Mouse (Mus musculus): ENCODE results near the gene Gpat3. TPM values are rescaled to one million over a fixed set of nuclear protein-coding genes. Genes with fewer than 3 reads are reported as not detected.

Gene Gpat3
- polyA plus RNA-seq, 1 experiment from 2014 or later, result 1.3 TPM

DNA sequence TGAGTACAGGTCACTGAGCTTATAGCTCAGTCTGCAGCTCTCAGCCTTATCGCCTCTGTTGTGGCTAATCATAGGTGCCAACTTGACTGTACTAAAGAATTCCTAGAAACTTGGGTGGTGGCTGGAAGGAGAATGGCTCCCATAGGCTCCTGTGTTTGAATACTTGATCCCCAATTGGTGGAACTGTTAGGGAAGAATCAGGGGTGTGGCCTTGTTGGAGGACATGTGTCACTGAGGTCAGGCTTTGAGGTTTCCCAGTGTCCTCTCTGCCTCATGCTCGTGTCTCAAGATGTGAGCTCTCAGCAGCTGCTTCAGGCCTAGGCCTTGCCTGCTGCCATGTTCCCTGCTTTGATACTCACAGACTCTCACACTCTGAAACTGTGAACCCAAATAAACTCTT lies 11.7 kb upstream of the Gpat3 start:
- ATAC-seq (ENCODE audit: low read depth), result no peak
- no peak for DNase-seq
- WGBS (ENCODE audit: insufficient replicate concordance), result 51% methylated on average over 2 of the region's 2 CpGs
- Histone ChIP-seq H3K4me2 (no peak overlapping the region), H3K9ac (no peak overlapping the region), H3K36me3 (no peaks in the 10 kb centered on the region), H3K27ac (no peak overlapping the region), H3K9me3 (replicated peaks) (no peaks in the 10 kb centered on the region), H3K27me3 (no peaks in the 10 kb centered on the region), H3K4me3 (replicated peaks) (no peak overlapping the region), H3K4me1 (replicated peaks) (no peaks in the 10 kb centered on the region)

DNA sequence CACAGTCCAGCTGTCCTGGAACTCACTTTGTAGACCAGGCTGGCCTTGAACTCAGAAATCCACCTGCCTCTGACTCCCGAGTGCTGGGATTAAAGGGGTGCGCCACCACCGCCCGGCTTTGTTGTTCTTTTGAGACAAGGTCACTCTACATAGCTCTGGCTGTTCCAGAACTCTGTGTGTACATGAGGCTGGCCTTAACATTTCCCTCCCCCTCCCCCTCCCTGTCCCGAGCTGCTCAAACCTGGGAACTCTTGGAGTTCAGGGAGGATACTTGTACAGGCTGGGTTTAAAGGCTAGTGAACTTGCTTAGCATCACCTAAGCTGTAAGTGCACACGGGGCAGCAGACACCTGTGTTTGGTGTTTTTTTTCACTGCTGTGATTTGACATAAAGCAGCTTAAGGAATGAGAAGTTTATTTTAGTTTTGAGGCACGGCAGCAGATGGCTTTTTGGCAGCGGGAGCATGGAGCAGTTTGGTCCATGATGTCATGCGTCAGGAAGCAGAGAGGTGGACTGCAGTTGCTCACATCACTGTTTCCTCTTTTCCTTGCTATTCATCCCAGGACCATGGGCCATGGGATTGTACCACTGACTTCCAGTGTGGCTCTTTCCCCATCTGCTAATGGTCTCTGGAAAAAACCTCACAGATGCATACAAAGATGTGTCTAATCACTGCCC lies 9.5 kb upstream of the Gpat3 start:
- Histone ChIP-seq H3K4me3 (replicated peaks) (no peak overlapping the region), H3K4me1 (replicated peaks) (no peaks in the 10 kb centered on the region), H3K9me3 (replicated peaks) (no peaks in the 10 kb centered on the region), H3K27ac (no peak overlapping the region), H3K4me2 (no peak overlapping the region), H3K9ac (no peak overlapping the region), H3K27me3 (no peaks in the 10 kb centered on the region), H3K36me3 (no peaks in the 10 kb centered on the region)
- no peak for DNase-seq
- no peak for ATAC-seq (ENCODE audit: low read depth)
- 51% methylated on average over 9 of the region's 9 CpGs for WGBS (ENCODE audit: insufficient replicate concordance)

DNA sequence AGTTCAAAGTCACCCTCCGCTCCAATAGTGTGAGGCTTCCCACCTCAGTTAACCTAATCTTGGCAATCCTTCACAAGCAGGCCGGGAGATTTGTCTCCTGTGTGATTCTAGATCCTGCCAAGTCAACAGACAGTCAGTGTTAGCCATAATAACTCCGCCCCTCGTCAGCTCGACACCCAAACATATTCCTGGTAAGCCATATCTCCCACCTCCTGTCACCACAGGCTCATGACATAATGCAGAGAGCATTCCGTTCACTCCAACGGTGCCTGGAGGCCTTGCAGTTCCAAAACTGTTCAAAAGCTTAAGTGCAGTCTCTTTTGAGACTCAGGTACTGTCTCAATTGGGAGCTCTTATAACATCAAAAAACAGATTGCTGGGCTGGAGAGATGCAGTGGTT lies 7.6 kb upstream of the Gpat3 start:
- Histone ChIP-seq H3K36me3 (no peaks in the 10 kb centered on the region), H3K4me2 (no peak overlapping the region), H3K9me3 (replicated peaks) (no peaks in the 10 kb centered on the region; the same call in 1 of the 2 replicates), H3K4me3 (replicated peaks) (no peak overlapping the region), H3K4me1 (replicated peaks) (no peaks in the 10 kb centered on the region), H3K9ac (no peak overlapping the region), H3K27ac (no peak overlapping the region), H3K27me3 (peaks cover 5% of the 10 kb centered on the region; the same call in 1 of the 2 replicates)
- ATAC-seq (ENCODE audit: low read depth), result no peak
- no peak for DNase-seq
- 64% methylated on average over 7 of the region's 7 CpGs for WGBS (ENCODE audit: insufficient replicate concordance)

DNA sequence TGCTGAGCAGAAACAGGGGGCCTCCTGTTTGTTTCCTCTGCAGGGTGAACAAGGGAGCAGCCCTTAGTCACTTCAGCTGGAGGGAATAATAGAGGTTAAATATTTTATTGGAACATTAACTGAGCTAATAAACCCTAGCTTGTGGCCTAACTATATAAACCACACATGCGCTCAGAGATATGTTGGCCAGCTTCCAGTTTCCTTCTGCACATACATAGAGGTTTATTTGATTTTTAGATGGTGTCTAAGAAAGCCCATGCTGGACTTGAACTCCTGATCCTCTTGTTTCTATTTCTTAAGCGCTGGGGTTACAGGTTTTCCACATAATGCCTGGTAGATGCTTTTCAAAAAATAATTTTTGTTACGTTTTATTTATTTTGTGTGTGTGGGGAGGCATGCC lies 1.0 kb upstream of the Gpat3 start:
- ATAC-seq (ENCODE audit: low read depth) (no peak), DNase-seq (no peak)
- peaks cover 66% of the 10 kb centered on the region for H3K27me3 ChIP-seq
- no peak overlapping the region for H3K4me2 ChIP-seq
- no peak overlapping the region for H3K4me3 ChIP-seq (replicated peaks)
- 60% methylated on average over 3 of the region's 3 CpGs for WGBS (ENCODE audit: insufficient replicate concordance)
- peaks cover 16% of the 10 kb centered on the region for H3K4me1 ChIP-seq (replicated peaks)
- H3K9ac ChIP-seq, result no peak overlapping the region
- no peaks in the 10 kb centered on the region; the same call in 1 of the 2 replicates for H3K9me3 ChIP-seq (replicated peaks)
- H3K36me3 ChIP-seq, result no peaks in the 10 kb centered on the region
- H3K27ac ChIP-seq, result no peak overlapping the region

DNA sequence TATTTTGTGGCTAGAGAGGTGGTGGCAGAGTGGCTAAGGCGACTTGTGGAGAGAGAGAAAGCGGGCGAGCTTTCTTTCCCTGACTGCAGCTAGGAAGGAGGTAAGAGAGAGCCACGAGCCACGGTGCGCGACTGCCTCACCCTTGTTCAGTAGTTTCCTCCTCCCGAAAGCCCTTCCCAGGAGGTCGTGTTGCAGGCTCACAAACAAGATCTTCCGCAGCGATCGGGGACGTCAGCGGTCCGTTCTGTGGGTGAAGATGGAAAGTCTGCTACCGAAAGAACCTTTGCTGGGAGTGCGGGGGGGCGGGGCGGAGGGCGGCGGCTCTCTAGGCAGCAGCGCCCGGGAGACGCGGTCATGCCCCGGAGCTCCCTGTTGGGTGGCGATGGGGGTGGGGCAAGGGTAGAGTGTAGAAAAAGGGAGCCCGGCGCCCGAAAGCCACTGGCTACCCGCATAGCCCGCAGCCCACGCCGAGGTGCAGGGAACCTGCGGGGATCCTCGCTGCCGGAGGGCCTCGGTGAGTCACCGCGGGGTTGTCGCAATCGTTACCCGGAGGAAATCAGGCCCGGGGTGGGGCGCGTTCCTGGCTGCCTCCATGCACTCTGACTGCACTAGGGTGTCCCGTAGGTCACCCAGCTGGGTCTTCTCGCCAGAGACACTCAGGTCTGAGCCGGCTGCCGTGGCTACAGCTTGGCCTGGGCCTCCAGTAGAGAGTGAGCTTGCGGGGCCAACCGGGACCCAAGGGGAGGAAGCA lies 510 bp downstream of the Gpat3 start:
- peak; percentile 80 for ATAC-seq (ENCODE audit: low read depth)
- H3K4me1 ChIP-seq (replicated peaks), result peaks cover 16% of the 10 kb centered on the region

DNA sequence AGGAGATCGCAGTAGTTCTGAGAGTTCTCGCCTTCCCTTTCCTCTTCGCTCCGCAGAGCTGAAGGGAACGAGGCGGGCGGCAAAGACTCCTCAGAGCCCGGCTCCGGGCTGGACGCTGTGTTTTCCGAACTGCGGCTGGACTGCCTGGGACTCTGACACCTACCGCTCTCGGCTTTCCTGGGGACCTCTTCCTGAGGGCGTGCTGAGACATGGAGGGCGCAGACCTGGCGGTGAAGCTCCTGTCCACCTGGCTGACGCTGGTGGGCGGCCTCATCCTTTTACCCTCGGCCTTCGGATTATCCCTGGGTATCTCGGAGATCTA lies 1.0 kb downstream of the Gpat3 start:
- DNase-seq, result no peak
- peak overlapping the region; percentile 73 for H3K4me2 ChIP-seq
- 0 out of 2 replicates have a peak, but pooled peaks have one; percentile 6 for ATAC-seq (ENCODE audit: low read depth)
- WGBS (ENCODE audit: insufficient replicate concordance), result 2% methylated on average over 22 of the region's 22 CpGs
- H3K9ac ChIP-seq, result peak overlapping the region; percentile 59
- peaks cover 66% of the 10 kb centered on the region for H3K27me3 ChIP-seq
- no peaks in the 10 kb centered on the region for H3K36me3 ChIP-seq
- no peaks in the 10 kb centered on the region; the same call in 1 of the 2 replicates for H3K9me3 ChIP-seq (replicated peaks)
- H3K27ac ChIP-seq, result no peak overlapping the region
- peak overlapping the region; percentile 59 for H3K4me3 ChIP-seq (replicated peaks)
- peaks cover 16% of the 10 kb centered on the region for H3K4me1 ChIP-seq (replicated peaks)

More for the DNA sequence above, 510 bp downstream of the Gpat3 start:
- Histone ChIP-seq H3K9ac (peak overlapping the region; percentile 59), H3K27me3 (peaks cover 66% of the 10 kb centered on the region), H3K27ac (no peak overlapping the region), H3K4me3 (replicated peaks) (peak overlapping the region; percentile 59), H3K36me3 (no peaks in the 10 kb centered on the region), H3K4me2 (peak overlapping the region; percentile 73), H3K9me3 (replicated peaks) (no peaks in the 10 kb centered on the region; the same call in 1 of the 2 replicates)
- under 1% methylated on average over 50 of the region's 52 CpGs for WGBS (ENCODE audit: insufficient replicate concordance)
- peak; percentile 21 for DNase-seq

DNA sequence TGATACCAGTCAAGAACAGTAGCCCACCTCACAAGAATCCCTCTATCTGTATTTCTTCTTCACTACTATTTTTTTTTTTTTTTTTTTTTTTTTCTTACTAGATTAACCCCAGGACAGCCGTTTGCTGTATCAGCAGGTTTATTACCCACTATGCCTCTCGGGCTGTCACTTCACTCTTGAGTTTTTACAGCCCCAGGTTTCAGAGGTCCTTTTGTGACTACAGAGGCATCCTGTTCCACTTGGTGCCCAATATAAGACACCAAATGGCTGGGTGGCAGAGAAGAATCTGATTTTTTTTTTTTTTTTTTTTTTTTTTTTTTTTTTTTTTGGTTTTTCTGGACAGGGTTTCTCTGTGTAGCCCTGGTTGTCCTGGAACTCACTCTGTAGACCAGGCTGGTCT lies 1.6 kb downstream of the Gpat3 start:
- Histone ChIP-seq H3K9ac (no peak overlapping the region), H3K36me3 (no peaks in the 10 kb centered on the region), H3K27ac (no peak overlapping the region), H3K27me3 (peaks cover 66% of the 10 kb centered on the region), H3K9me3 (replicated peaks) (no peaks in the 10 kb centered on the region; the same call in 1 of the 2 replicates), H3K4me2 (peak overlapping the region; percentile 73), H3K4me3 (replicated peaks) (peak overlapping the region; percentile 59; the same call in 1 of the 2 replicates), H3K4me1 (replicated peaks) (peaks cover 16% of the 10 kb centered on the region)
- no peak for DNase-seq
- 0% methylated on average over 2 of the region's 2 CpGs for WGBS (ENCODE audit: insufficient replicate concordance)
- ATAC-seq (ENCODE audit: low read depth), result no peak

DNA sequence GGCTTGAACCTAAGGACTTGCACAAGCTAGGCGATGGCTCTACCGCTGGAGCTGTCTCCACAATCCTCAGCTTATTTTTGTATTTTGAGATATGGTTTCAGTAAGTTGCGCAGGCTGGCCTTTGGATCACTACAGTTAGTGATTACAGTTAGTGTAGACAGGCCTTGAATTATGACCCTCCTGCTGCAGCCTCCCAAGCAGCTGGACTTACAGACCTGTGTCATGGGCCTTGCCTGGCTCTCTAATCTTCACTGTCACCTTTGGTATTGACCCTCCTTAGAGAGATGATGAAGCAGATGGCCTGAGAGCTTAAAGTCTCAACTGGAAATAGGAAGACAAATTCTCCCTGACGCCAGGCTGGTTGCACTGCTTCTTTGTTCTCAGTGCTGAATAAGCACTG lies 8.4 kb downstream of the Gpat3 start:
- Histone ChIP-seq H3K27me3 (0 out of 2 replicates have a peak, but pooled peaks cover under 1% of the 10 kb centered on the region), H3K4me3 (replicated peaks) (no peak overlapping the region), H3K4me1 (replicated peaks) (no peaks in the 10 kb centered on the region), H3K9ac (no peak overlapping the region), H3K9me3 (replicated peaks) (no peaks in the 10 kb centered on the region), H3K4me2 (no peak overlapping the region), H3K36me3 (no peaks in the 10 kb centered on the region), H3K27ac (no peak overlapping the region)
- WGBS (ENCODE audit: insufficient replicate concordance), result 69% methylated on average over 4 of the region's 4 CpGs
- DNase-seq, result no peak
- ATAC-seq (ENCODE audit: low read depth), result no peak

DNA sequence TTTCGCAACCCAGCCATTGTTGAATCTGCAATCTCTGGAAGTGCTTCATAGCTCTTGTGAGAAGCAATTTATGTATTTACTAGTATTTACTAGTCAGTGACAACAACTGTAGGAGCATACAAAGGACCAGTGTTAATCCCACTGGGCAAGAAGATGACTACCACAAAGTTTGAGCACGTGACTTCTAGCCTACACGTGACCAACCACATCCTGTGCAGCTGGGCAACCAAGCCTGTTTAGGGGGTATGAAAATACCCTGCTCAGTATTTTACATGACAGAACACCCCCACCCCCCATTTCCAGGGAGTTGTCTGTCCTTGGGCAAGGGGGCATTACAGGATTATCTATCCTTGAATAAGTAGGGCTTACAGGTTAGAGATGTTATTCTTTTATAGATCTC lies 11.0 kb downstream of the Gpat3 start:
- DNase-seq (no peak), ATAC-seq (ENCODE audit: low read depth) (no peak)
- no peak overlapping the region for H3K9ac ChIP-seq
- WGBS (ENCODE audit: insufficient replicate concordance), result 46% methylated on average over 3 of the region's 3 CpGs
- H3K27ac ChIP-seq, result no peak overlapping the region
- H3K4me2 ChIP-seq, result no peak overlapping the region
- H3K27me3 ChIP-seq, result no peaks in the 10 kb centered on the region
- H3K4me3 ChIP-seq (replicated peaks), result no peak overlapping the region
- H3K4me1 ChIP-seq (replicated peaks), result peaks cover 11% of the 10 kb centered on the region
- H3K9me3 ChIP-seq (replicated peaks), result no peaks in the 10 kb centered on the region
- H3K36me3 ChIP-seq, result no peaks in the 10 kb centered on the region

DNA sequence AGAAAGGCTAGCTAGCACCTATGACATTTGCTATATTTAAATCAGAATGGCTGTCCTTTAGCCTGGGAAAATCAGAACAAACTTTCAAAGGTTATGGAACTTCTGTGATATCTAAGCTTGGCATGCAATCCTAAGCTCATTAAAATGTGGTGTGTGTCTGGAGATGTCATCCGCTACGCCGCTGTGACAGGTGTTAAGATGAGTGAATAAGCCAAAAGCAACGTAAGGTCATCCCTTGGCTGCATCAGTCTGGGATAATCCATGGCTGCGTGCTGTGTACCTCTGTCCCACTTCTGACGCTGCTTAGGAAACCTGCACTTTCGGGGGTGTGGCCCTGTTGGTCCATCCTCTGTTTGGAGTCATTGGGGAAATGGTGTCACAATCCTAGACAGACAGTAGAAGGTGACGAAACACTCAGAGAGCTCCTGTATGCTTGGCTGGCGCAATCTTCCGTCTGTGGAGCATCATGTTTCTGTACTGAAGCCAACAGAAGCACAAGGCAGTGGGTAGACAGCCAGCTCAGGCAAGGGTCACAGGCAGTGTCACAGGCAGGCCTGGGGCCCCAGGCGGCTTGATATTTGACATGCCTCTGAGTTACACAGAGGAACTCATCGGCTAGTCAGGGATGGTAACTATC lies 15.0 kb downstream of the Gpat3 start:
- Histone ChIP-seq H3K27me3 (no peaks in the 10 kb centered on the region), H3K9me3 (replicated peaks) (no peaks in the 10 kb centered on the region), H3K4me2 (no peak overlapping the region), H3K4me1 (replicated peaks) (peaks cover 15% of the 10 kb centered on the region), H3K36me3 (no peaks in the 10 kb centered on the region), H3K27ac (no peak overlapping the region), H3K9ac (no peak overlapping the region), H3K4me3 (replicated peaks) (no peak overlapping the region)
- peak; percentile 80 for ATAC-seq (ENCODE audit: low read depth)
- no peak for DNase-seq
- 62% methylated on average over 12 of the region's 12 CpGs for WGBS (ENCODE audit: insufficient replicate concordance)

DNA sequence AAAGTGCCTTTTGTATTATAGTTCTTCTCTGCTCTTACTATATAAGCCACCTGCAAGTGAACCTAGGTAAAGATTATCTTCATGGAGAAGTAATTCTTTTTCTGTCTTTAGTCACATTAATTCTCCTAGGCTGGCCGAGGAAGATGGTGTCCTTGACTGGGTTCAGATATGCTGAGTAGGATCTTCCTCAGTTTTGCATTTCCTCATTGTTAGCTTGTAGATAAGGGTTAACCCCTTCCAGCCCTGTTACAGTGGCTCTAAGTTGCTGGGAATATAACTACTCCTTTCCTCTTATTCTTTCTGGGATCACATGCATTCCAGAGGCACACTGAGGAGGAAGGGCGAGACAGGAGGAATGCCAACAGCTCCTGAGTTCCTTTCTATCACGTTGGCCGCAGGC lies 15.6 kb downstream of the Gpat3 start:
- Histone ChIP-seq H3K4me2 (no peak overlapping the region), H3K27ac (no peak overlapping the region; the same call in 1 of the 2 replicates), H3K27me3 (no peaks in the 10 kb centered on the region), H3K4me3 (replicated peaks) (no peak overlapping the region), H3K36me3 (no peaks in the 10 kb centered on the region), H3K9me3 (replicated peaks) (no peaks in the 10 kb centered on the region), H3K4me1 (replicated peaks) (peaks cover 15% of the 10 kb centered on the region), H3K9ac (no peak overlapping the region)
- no peak for ATAC-seq (ENCODE audit: low read depth)
- WGBS (ENCODE audit: insufficient replicate concordance), result 36% methylated on average over 4 of the region's 4 CpGs
- no peak for DNase-seq
